Mouse (Mus musculus): Measurements from ENCODE around the gene Gm10570. TPM values are rescaled to one million over a fixed set of nuclear protein-coding genes. Genes with fewer than 3 reads are reported as not detected.

Gene Gm10570
- total RNA-seq, 2 experiments from 2014 or later = 1.8 TPM; not detected in 1

DNA sequence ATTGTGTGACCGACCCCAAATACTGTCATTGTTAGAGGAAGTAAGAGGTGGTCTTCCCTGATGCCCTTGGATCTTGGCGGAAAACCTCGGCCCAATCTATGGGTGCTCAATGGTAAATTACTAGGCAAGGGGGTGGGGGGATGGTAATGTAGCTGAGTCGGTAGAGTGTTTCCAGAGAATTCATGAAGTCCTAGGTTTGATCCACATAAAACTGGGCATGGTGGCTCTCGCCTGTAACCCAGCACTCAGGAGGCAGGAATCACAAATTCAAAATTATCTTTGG, 32.7 kb downstream of the Gm10570 start:
- intact Hi-C loops (cut with DNase I) = no loop called here
- DNase-seq (ENCODE audit: extremely low spot score in 1 of 2, low spot score in 2 of 2) = no peak

DNA sequence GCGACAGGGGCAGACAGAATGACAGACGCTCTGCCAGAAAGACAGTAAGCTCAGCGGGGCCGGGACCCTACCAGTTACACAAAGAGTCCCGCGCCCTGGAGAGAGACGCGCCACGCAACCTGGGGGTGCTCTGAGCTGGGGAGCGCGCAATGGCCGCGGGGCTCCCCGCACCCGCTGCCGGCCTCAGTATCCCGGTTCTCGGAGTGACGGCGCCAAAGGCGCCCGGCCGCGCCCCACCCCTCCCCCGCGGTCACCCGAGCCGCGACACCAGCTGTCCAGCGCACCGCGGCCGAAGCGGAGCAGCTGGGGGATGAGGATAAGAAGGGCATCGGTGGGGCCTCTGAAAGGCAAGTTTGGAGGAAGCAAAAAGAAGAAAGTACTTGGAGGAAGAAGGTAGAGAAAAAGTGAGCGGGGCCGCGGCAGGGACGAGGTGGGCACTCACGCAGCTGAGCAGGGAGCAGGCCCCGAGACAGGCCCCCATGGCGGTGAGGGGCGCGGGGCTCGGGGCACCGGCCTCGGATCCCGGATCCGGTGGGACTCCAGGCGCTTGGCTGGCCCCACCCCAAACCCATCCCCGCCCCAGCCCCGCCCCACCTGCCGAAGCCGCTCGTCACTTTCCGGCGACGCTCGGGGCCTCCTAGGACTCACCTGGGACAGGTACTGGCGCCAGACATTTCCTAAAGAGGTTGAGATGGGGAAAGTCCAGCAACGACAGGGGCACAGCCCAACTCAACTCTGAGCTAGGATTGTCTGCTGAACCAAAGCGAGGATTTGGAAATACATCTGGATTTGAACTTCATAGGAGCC, 33.3 kb downstream of the Gm10570 start:
- intact Hi-C loops (cut with DNase I) = no loop called here
- no peak for DNase-seq (ENCODE audit: extremely low spot score in 1 of 2, low spot score in 2 of 2)

DNA sequence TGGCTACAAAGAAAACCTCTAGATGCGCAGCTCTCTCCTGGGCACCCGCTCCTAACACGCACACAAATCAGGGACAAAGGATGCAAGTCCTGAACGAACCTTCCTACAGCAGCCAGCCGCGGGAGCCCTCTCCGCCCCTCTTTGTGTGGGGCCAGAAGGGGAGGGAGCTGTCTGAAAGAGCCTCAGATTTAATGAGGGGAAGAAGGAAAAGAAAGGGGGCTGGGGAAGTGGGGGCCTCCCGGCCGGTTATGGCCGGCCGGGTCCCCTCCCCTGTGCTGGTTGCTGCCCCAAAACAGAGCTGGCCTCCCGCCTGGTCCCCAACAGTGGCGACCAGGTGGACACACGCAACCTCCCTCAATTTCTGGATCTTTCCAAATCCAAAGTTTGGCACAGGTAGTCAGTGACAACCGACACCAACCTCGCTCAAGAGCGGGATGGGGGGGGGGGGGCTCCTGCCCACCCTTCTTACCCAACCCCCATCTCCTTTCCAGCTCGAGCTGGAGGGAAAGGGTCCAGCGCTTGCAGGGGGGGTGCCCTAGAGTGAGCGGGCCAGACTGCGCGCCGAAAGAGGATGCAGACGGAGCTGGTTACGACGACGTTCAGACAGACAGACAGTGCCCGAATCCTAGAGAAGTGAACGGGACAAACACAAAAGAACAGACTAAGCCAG, 34.0 kb downstream of the Gm10570 start:
- intact Hi-C loops (cut with DNase I) = no loop called here
- no peak for DNase-seq (ENCODE audit: extremely low spot score in 1 of 2, low spot score in 2 of 2)

DNA sequence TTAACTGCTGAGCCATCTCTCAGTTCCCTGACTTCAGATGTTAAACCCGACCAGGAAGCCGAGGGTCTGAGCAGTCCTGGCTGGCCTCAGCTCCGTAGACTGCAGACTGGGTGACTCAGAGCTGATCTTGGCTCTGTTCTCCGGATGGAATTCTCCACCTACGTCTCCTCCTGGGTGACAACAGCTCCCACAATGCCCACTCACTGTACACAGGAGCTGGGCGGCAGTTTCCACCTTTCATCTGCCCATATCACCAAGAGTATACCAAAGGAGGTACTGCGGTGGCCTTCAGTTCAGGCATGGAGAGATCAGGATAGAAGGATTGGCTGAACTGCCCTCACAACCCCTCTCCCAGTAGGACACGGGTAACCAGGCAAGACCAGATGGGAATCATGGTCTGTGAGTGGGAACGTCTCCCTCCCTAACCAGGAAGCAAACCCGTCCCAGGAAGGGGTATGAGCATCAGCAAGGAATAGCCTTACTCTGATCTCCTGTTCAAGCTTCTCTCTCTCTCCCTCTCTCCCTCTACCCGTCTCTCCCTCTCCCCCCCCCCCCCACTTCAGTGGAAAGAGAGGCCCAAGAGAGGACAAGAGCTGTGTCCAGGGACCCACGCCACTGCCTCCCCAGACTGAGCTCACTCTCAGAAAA, 34.7 kb downstream of the Gm10570 start:
- no peak for DNase-seq (ENCODE audit: extremely low spot score in 1 of 2, low spot score in 2 of 2)
- intact Hi-C loops (cut with DNase I) = no loop called here

DNA sequence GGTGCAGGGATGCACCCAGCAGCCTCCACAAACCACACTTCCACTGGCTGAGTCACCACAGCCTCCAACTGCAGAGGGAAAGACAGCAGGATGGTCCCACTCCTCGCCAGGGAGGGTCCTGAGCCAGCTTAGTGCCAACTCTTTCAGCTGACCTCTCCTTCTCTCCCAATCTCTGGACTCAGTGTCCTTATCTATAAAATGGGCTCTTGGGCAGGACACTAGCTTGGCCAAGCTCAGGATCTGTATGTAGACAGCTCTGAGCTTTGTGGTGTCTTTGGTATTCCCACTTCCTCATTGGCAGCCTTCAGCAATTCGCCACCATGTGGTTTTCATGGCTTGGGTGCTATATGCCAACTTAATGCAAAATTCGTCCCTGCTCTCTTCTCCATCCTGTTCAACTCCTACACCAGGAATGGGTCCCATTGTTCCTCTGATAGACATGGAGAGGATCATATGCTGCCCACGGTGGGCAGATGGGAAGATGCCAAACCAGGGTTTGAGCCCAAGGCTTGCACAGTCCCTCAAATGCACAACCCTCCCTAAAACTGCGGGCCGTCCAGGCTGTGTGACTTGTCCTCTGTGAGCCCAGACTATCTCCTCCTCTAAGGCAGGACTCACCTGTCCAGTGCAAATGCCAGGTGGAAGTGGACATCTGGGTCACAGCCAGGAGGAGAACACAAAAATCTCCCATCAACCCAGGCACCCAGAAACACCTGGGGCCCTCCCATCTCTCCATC, 37.7 kb downstream of the Gm10570 start:
- no peak for DNase-seq (ENCODE audit: extremely low spot score in 1 of 2, low spot score in 2 of 2)

DNA sequence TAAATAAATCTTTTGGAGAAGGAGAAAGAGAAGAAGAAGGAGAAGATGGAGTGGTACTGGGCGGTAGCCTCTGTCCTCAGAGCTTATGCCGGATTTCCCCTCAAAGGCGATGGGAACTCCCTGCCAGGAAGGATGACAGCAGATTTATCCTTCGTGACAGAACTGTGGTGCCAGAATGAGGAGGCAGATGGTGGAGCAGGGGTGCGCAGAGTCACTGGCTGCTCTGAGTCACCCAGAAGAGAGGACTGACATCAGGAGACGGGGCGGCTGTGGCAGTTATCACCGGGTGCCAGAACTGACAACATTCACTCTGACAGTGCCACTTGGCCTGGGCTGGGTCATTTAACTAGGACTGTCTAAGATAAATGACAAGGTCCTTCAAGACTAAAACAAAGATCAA, 38.4 kb downstream of the Gm10570 start:
- DNase-seq (ENCODE audit: extremely low spot score in 1 of 2, low spot score in 2 of 2) = peak; percentile 40 to 46
- intact Hi-C loops (cut with DNase I) = no loop called here

More for the DNA sequence above, 37.7 kb downstream of the Gm10570 start:
- intact Hi-C loops (cut with DNase I) = no loop called here

DNA sequence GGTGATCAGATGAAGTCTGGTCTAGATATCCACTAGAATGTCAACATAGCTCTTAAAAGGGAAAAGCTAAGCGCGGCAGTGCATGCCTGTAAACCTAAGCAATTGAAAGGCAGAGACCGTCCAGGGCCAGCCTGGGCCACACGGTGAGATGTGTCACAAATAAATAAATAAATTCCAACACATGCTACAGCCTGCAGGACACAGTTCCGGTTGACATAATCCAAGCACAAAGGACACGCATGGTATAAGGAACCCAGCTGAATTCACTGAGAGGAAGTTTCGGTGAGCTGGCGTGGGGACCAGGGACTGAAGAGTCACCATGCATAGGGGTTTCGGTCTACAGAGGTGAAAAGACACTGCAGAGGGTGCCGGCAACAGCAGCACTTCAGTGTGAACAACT, 39.7 kb downstream of the Gm10570 start:
- no peak for DNase-seq (ENCODE audit: extremely low spot score in 1 of 2, low spot score in 2 of 2)
- intact Hi-C loops (cut with DNase I) = no loop called here

DNA sequence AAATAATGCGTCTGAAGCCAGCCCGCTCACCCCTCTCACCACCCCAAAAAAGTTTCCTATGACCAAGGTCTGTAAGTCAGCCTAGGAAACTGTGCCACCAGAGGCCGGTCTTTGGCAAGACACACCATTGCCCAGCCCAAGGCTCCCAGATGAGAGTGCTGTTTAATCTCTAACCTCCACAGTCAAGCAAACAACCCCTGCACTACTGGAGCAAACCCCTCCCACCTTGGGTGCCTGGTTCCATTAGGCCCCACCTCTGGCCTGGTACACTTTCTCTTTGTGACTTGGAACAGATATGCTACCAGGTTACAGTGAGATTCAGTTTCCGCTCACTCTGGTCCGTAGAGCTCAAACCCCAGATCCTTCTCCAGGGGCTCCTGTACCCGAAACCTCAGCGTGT, 41.4 kb downstream of the Gm10570 start:
- DNase-seq (ENCODE audit: extremely low spot score in 1 of 2, low spot score in 2 of 2) = no peak

DNA sequence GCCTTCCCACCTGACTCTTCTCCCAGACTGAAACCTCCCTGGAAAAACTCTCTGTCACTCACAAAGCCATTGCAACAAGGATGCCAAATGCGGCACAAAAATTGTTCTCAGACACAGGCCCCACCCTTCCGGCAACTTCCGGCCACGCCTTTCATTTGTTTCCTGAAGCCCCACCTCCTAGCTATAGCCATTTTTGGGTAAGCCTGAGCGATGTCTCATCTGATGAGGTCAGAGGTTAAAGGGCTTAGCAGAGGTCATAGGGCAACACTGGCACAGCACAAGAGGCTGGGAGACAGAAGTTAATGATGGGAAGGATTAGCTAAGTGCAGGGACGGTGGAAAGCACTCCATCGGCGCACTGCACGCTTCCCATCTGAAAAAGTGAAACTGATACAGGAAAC, 41.9 kb downstream of the Gm10570 start:
- intact Hi-C loops (cut with DNase I) = no loop called here
- DNase-seq (ENCODE audit: extremely low spot score in 1 of 2, low spot score in 2 of 2) = no peak

More for the DNA sequence above, 41.4 kb downstream of the Gm10570 start:
- intact Hi-C loops (cut with DNase I) = no loop called here

DNA sequence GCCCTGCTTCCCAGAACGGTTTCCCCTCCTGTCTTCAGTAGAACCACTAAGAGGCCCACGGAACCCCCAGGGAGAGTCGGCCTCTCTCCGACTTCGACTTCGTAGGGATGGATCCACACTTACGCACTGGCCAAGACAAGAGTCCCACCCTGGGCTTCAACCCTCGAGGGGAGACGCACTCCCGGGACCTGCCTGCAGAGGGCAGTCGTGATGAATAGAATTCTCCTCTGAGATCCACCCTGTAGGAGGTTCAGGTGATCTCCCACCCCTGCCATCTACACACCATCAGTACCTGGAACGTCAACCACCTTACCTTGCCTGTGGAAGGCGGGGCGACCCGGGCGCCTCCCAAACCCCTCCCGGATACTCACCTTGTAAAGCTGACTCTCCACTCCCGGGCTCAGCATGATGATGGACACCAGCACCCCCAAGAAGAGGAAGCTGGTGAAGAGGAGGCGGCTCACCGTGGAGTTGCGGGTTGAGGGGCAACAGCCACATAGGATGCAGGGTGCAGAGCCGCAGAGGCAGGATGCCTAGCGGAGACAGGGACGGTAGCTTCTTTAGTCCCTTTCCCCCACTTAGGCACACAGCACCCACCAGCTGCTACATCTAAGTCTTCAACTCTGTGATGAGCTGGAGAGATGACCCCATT, 43.6 kb downstream of the Gm10570 start:
- peak in 1 of 2 experiments; percentile 56 for DNase-seq (ENCODE audit: extremely low spot score in 1 of 2, low spot score in 2 of 2)
- intact Hi-C loops (cut with DNase I) = no loop called here

DNA sequence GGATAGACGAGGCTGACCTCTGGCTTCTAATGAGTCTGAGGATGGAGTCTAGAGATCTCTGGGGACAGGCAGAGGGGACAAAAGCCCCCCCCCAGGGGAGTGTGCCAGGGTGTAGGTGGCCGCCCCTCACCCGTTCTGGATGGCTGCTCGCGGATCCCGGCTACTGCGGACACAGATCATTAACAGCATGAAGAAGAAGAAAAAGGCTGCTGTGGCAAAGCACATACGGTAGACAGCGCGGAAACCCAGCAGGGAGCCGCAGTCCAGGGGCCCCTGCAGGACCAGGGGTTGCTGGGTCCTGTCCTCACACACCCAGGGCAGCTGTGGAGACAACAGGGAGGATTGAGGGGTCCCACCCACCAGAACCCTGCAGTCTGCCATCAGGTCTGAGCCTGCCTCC, 44.3 kb downstream of the Gm10570 start:
- intact Hi-C loops (cut with DNase I) = no loop called here
- DNase-seq (ENCODE audit: extremely low spot score in 1 of 2, low spot score in 2 of 2) = no peak

DNA sequence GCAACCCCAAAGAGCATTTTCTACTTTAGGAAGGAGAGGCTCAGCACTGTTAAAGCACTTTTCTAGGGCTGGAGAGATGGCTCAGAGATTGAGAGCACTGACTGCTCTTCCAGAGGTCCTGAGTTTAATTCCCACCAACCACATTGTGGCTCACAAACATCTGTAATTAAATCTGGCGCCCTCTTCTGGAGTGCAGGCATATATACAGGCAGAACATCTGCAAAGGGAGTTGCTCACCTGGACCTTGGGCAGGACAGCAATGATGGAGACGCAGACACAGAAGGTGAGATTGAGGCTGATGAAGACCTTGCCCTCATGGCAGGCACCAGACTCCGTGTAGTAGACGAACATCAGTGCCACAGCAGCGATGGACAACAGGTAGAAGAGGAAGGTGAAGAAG, 48.1 kb downstream of the Gm10570 start:
- intact Hi-C loops (cut with DNase I) = no loop called here
- DNase-seq (ENCODE audit: extremely low spot score in 1 of 2, low spot score in 2 of 2) = no peak

Other genes with a start within 250 kb of the Gm10570 start
- gene Pef1, start 206.1 kb downstream of the Gm10570 start, total RNA-seq (2021) = 10 to 100 TPM; 42.6 to 42.8 TPM
- gene Hcrtr1, start 169.3 kb downstream of the Gm10570 start, total RNA-seq (2021) = 10 to 100 TPM; 11.2 TPM
- gene Tinagl1, start 133.6 kb downstream of the Gm10570 start, total RNA-seq (2021) = 1 to 10 TPM; 2.3 to 2.7 TPM
- gene Gm853, start 86.3 kb downstream of the Gm10570 start, total RNA-seq (2021) = not detected
- 1 to 10 TPM; 2.9 to 3.1 TPM for gene Serinc2, start 29.5 kb downstream of the Gm10570 start, total RNA-seq (2021)
- gene Fabp3, start 79 bp downstream of the Gm10570 start, total RNA-seq (2021) = 100 to 1,000 TPM; 218 to 234 TPM
- 10 to 100 TPM; 49.0 to 54.6 TPM for gene Zcchc17, start 51.3 kb upstream of the Gm10570 start, total RNA-seq (2021)
- gene Snrnp40, start 51.5 kb upstream of the Gm10570 start, total RNA-seq (2021) = 10 to 100 TPM; 30.2 to 34.4 TPM